Mouse (Mus musculus): ENCODE results near the gene Gne.

GRCm38 (mm10) chr4:44103620-44104019 lies 19.6 kb upstream of the Gne start:
- TF ChIP-seq CTCF (IDR thresholded peaks at IDR 0.05; ENCODE audit: low read depth, low read length) (no peak), POLR2A (IDR thresholded peaks at IDR 0.05; ENCODE audit: extremely low read depth, insufficient read depth, low read length) (no peak)

Measured in liver, adult 2 months (tissue).